Mouse (Mus musculus): Measurements from ENCODE around the gene Diexf. TPM values are rescaled to one million over a fixed set of nuclear protein-coding genes. Genes with fewer than 3 reads are reported as not detected.

The Diexf gene
- polyA plus RNA-seq, 1 experiment, result 14.3 TPM

GRCm38 (mm10) chr1:193090894-193091293 lies 39.2 kb downstream of the Diexf start:
- Histone ChIP-seq H3K27ac (ENCODE audit: insufficient read depth, low read depth, low read length) (no peak overlapping the region), H3K4me3 (ENCODE audit: insufficient read depth, low read length) (no peak overlapping the region), H3K4me1 (ENCODE audit: control insufficient read depth, insufficient read depth, low read length) (no peaks in the 10 kb centered on the region)
- no peak for TF ChIP-seq CTCF (IDR thresholded peaks at IDR 0.05; ENCODE audit: low read depth, low read length)
- TF ChIP-seq POLR2A (IDR thresholded peaks at IDR 0.05; ENCODE audit: borderline replicate concordance, low read depth, low read length), result no peak

- no peaks in the 10 kb centered on the region for H3K4me1 ChIP-seq (ENCODE audit: control insufficient read depth, insufficient read depth, low read length)
- H3K4me3 ChIP-seq (ENCODE audit: insufficient read depth, low read length), result no peak overlapping the region
- TF ChIP-seq CTCF (IDR thresholded peaks at IDR 0.05; ENCODE audit: low read depth, low read length), result no peak
- TF ChIP-seq POLR2A (IDR thresholded peaks at IDR 0.05; ENCODE audit: borderline replicate concordance, low read depth, low read length), result no peak
- H3K27ac ChIP-seq (ENCODE audit: insufficient read depth, low read depth, low read length), result no peak overlapping the region
These were observed 39.7 kb downstream of the Diexf start for GRCm38 (mm10) chr1:193090211-193090871.

DNA sequence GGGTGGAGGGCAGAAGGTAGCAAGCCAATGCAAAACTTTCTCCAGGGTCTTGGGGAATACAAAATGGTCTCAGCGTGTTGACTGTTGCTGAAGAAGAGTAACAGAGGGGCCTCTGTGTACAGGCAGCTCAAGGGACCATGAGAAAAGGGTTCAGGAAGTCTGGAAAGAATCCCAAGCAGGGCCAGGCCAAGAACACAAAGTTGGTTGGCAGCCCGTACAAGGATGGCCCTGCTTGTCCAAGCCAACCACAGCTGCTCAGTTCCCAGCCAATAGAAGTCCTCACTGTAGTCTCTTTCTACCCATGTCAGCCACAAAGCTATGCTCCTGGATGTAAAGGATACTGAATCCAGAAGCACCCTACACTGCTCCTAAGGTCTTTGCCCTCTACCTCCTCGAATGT lies 40.4 kb downstream of the Diexf start:
- TF ChIP-seq POLR2A (IDR thresholded peaks at IDR 0.05; ENCODE audit: borderline replicate concordance, low read depth, low read length), result no peak
- no peak for TF ChIP-seq CTCF (IDR thresholded peaks at IDR 0.05; ENCODE audit: low read depth, low read length)
- Histone ChIP-seq H3K4me1 (ENCODE audit: control insufficient read depth, insufficient read depth, low read length) (no peaks in the 10 kb centered on the region), H3K27ac (ENCODE audit: insufficient read depth, low read depth, low read length) (no peak overlapping the region), H3K4me3 (ENCODE audit: insufficient read depth, low read length) (no peak overlapping the region)

- no peak overlapping the region for H3K4me3 ChIP-seq (ENCODE audit: insufficient read depth, low read length)
- H3K4me1 ChIP-seq (ENCODE audit: control insufficient read depth, insufficient read depth, low read length), result no peaks in the 10 kb centered on the region
- no peak overlapping the region for H3K27ac ChIP-seq (ENCODE audit: insufficient read depth, low read depth, low read length)
- TF ChIP-seq POLR2A (IDR thresholded peaks at IDR 0.05; ENCODE audit: borderline replicate concordance, low read depth, low read length) (no peak), CTCF (IDR thresholded peaks at IDR 0.05; ENCODE audit: low read depth, low read length) (no peak)
These were observed 40.9 kb downstream of the Diexf start for GRCm38 (mm10) chr1:193089211-193089610.

GRCm38 (mm10) chr1:193086842-193087476 lies 43.1 kb downstream of the Diexf start:
- no peaks in the 10 kb centered on the region for H3K4me1 ChIP-seq (ENCODE audit: control insufficient read depth, insufficient read depth, low read length)
- no peak overlapping the region for H3K27ac ChIP-seq (ENCODE audit: insufficient read depth, low read depth, low read length)
- no peak overlapping the region for H3K4me3 ChIP-seq (ENCODE audit: insufficient read depth, low read length)
- TF ChIP-seq CTCF (IDR thresholded peaks at IDR 0.05; ENCODE audit: low read depth, low read length) (no peak), POLR2A (IDR thresholded peaks at IDR 0.05; ENCODE audit: borderline replicate concordance, low read depth, low read length) (no peak)

GRCm38 (mm10) chr1:193086111-193086841 lies 43.8 kb downstream of the Diexf start:
- no peak overlapping the region for H3K27ac ChIP-seq (ENCODE audit: insufficient read depth, low read depth, low read length)
- no peak overlapping the region for H3K4me3 ChIP-seq (ENCODE audit: insufficient read depth, low read length)

DNA sequence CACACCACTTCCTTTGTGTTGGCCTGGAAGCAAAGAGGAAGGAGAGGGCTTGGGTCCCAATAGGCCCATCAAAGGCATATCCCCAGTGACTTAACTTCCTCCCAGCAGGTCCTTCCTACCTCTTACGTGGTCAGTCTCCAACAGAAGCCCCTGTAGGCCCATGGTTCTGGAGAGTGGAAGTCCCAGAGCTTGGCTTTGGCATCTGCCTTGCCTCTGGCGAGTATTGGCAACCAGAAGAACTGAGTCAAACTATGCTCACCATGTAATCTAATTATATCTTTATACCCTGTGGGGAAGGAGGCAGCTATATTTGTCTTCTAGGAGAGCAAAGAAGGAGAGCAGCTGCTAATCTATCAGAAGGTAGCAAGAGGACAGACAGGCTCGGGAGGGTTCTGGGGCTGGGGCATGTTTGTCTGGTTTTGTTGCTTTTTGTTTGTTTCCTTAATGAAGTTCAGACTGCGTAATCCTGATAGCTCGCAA lies 44.5 kb downstream of the Diexf start:
- no peak for TF ChIP-seq CTCF (IDR thresholded peaks at IDR 0.05; ENCODE audit: low read depth, low read length)
- TF ChIP-seq POLR2A (IDR thresholded peaks at IDR 0.05; ENCODE audit: borderline replicate concordance, low read depth, low read length), result no peak
- Histone ChIP-seq H3K4me1 (ENCODE audit: control insufficient read depth, insufficient read depth, low read length) (no peaks in the 10 kb centered on the region), H3K27ac (ENCODE audit: insufficient read depth, low read depth, low read length) (no peak overlapping the region), H3K4me3 (ENCODE audit: insufficient read depth, low read length) (no peak overlapping the region)

More at GRCm38 (mm10) chr1:193086111-193086841, 43.8 kb downstream of the Diexf start:
- H3K4me1 ChIP-seq (ENCODE audit: control insufficient read depth, insufficient read depth, low read length), result no peaks in the 10 kb centered on the region
- no peak for TF ChIP-seq CTCF (IDR thresholded peaks at IDR 0.05; ENCODE audit: low read depth, low read length)
- no peak for TF ChIP-seq POLR2A (IDR thresholded peaks at IDR 0.05; ENCODE audit: borderline replicate concordance, low read depth, low read length)

- no peak for TF ChIP-seq POLR2A (IDR thresholded peaks at IDR 0.05; ENCODE audit: borderline replicate concordance, low read depth, low read length)
- Histone ChIP-seq H3K4me1 (ENCODE audit: control insufficient read depth, insufficient read depth, low read length) (no peaks in the 10 kb centered on the region), H3K4me3 (ENCODE audit: insufficient read depth, low read length) (no peak overlapping the region)
These were observed 46.1 kb downstream of the Diexf start for GRCm38 (mm10) chr1:193084016-193084415.

GRCm38 (mm10) chr1:193083051-193083450 lies 47.0 kb downstream of the Diexf start:
- H3K27ac ChIP-seq (ENCODE audit: insufficient read depth, low read depth, low read length), result no peak overlapping the region
- TF ChIP-seq CTCF (IDR thresholded peaks at IDR 0.05; ENCODE audit: low read depth, low read length) (no peak), POLR2A (IDR thresholded peaks at IDR 0.05; ENCODE audit: borderline replicate concordance, low read depth, low read length) (no peak)

More at GRCm38 (mm10) chr1:193084016-193084415, 46.1 kb downstream of the Diexf start:
- H3K27ac ChIP-seq (ENCODE audit: insufficient read depth, low read depth, low read length), result no peak overlapping the region

More at GRCm38 (mm10) chr1:193083051-193083450, 47.0 kb downstream of the Diexf start:
- no peak overlapping the region for H3K4me3 ChIP-seq (ENCODE audit: insufficient read depth, low read length)
- H3K4me1 ChIP-seq (ENCODE audit: control insufficient read depth, insufficient read depth, low read length), result no peaks in the 10 kb centered on the region
